Mouse (Mus musculus): ENCODE results near the gene 2610042L04Rik. TPM values are rescaled to one million over a fixed set of nuclear protein-coding genes. Genes with fewer than 3 reads are reported as not detected.
"Not testable (repeated sequence)": the region's sequence is repeated elsewhere in the genome, so short reads cannot be mapped to it uniquely, and the experiment has no call there.

2610042L04Rik gene
- polyA plus RNA-seq, 1 experiment from 2014 or later: not detected

- H3K9me3 ChIP-seq (replicated peaks); ATAC-seq; H3K27me3 ChIP-seq (replicated peaks); H3K4me2 ChIP-seq; H3K27ac ChIP-seq; H3K36me3 ChIP-seq; H3K9ac ChIP-seq; H3K4me3 ChIP-seq; H3K4me1 ChIP-seq: not testable (repeated sequence)
These were observed 69.3 kb downstream of the 2610042L04Rik start for GRCm38 (mm10) chr14:4403840-4404239.

Other genes starting within 250 kb of the 2610042L04Rik start
- not detected in 2 replicates for gene Gm8108, start 224.2 kb upstream of the 2610042L04Rik start, polyA plus RNA-seq (2016; fragmentation: Nextera tagmentation; extraction: Ambion mirVana)
- not detected in 2 replicates for gene Gm3127, start 169.7 kb upstream of the 2610042L04Rik start, polyA plus RNA-seq (2016; fragmentation: Nextera tagmentation; extraction: Ambion mirVana)
- not detected in 2 replicates for gene Gm2974, start 152.2 kb upstream of the 2610042L04Rik start, polyA plus RNA-seq (2016; fragmentation: Nextera tagmentation; extraction: Ambion mirVana)
- gene Gm3138, start 85.1 kb upstream of the 2610042L04Rik start, polyA plus RNA-seq (2016; fragmentation: Nextera tagmentation; extraction: Ambion mirVana): not detected in 2 replicates
- not detected in 2 replicates for gene Gm3149, start 17.5 kb upstream of the 2610042L04Rik start, polyA plus RNA-seq (2016; fragmentation: Nextera tagmentation; extraction: Ambion mirVana)
- gene Gm3159, start 62.8 kb downstream of the 2610042L04Rik start, polyA plus RNA-seq (2016; fragmentation: Nextera tagmentation; extraction: Ambion mirVana): not detected in 2 replicates
- gene Gm3164, start 80.7 kb downstream of the 2610042L04Rik start, polyA plus RNA-seq (2016; fragmentation: Nextera tagmentation; extraction: Ambion mirVana): not detected in 2 replicates
- not detected in 2 replicates for gene Gm3173, start 96.2 kb downstream of the 2610042L04Rik start, polyA plus RNA-seq (2016; fragmentation: Nextera tagmentation; extraction: Ambion mirVana)
- gene Gm3182, start 147.0 kb downstream of the 2610042L04Rik start, polyA plus RNA-seq (2016; fragmentation: Nextera tagmentation; extraction: Ambion mirVana): not detected in 2 replicates
- gene Gm3047, start 220.6 kb downstream of the 2610042L04Rik start, polyA plus RNA-seq (2016; fragmentation: Nextera tagmentation; extraction: Ambion mirVana): not detected in 2 replicates